Mouse (Mus musculus) retina, adult 2 months (tissue): ENCODE measurements around the gene Pdcd6ip.
"Not testable (repeated sequence)": the region's sequence is repeated elsewhere in the genome, so short reads cannot be mapped to it uniquely, and the experiment has no call there.

Experiments used
- DNase-seq: peaks from one replicate; pipeline ENCODE4 v3.0.0-alpha.2; 2012; ENCODE audit warnings: low read depth, low spot score

Gene Pdcd6ip

DNA sequence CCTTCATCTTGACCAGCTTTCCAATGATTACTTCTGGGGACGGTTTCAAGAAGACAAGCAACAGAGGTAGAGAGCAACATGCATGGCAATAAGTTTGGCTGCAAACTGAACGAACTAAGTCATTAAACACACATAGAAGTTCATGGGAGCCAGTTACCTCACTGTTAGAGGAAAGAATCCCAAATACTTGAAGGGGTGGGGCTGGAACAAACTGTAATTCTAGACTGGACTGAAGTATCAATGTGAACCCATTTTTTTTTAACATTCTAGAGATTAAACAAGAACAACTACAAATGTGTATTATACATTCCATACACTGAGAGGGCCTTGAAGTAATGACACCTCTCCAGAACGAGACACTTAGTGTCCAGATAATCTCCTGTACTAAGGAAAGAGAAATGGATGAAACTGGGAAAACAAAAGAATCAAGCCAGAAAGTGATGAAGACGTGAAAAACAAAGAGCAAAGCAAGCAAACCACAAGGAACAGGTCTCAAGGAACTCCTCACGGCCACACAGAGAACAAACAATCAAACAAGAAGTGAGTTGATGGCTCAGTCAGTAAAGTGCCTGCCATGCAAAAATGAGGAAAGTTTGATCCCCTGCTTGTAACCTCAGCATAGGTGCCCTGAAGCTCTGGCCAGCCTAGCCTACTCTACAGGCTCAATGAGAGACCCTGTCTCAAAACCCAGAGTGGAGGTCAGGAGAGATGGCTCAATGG is 6.5 kb downstream of the Pdcd6ip start:
- no peak for DNase-seq

DNA sequence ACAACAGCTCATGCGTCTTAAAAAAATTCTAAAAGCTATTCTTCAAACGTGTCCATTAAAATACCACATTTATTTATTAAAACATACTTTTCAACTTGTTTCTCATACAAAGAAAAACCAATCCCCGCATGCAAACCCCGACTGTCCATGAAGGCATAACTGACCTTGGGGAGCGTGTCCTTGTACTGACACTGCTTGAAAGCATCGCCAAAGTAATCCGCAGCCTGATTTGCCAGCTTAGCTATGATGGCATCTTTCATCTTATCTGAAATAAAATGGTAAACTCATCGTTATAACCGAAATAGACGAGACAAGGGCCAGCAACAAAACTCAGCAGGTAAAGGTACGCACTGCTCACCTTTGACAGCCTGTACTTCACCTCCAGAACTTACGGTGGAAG is 20.6 kb downstream of the Pdcd6ip start:
- no peak for DNase-seq

DNA sequence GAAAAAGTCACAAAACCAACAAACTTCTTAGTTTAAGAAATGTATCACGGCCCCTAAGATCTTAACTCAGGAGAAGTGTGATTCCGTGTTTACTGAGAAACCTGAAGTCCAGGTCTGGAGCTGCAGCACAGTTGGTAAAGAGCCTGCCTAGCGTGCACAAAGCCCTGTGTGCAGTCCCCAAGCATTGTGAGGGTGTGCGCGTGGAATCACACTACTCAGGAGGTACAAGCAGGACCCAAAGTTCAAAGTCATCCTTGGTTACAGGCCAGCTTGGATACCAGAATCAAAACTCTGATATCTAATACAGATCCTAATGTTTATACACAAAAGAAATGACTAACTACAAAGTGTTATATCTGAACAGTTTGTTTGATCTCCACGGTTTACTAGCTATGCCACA is 34.3 kb downstream of the Pdcd6ip start:
- no peak for DNase-seq

DNA sequence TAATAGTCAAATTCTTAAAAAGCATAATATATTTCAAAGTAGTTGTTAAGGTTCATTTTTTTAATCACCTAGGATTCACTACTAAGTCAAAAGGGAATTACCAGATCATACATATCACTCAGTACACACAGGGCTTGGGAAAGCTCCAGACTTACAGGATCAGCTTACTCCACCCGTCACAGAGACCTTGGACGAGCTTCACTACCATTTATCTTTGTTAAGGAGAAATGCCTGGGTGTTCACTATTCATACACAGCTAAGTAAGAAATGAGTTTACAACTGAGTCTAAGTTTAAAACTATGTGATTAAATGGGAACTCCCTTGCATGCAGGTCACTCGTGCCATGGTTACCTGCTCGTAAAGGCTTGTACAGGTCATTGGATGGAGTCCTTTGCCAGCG is 35.7 kb downstream of the Pdcd6ip start:
- DNase-seq, result no peak

DNA sequence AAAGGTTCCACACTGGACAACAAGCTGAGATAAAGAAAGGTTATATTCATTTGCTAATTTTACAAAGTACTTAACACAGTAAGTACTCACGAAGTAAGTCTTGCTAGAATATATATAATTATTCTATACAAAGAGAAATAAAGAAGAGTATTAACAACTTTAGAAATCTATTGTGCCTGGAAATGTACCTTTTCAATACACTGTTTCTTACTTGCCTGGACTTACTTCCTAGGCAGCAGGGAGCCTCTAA is 37.3 kb downstream of the Pdcd6ip start:
- no peak for DNase-seq

DNA sequence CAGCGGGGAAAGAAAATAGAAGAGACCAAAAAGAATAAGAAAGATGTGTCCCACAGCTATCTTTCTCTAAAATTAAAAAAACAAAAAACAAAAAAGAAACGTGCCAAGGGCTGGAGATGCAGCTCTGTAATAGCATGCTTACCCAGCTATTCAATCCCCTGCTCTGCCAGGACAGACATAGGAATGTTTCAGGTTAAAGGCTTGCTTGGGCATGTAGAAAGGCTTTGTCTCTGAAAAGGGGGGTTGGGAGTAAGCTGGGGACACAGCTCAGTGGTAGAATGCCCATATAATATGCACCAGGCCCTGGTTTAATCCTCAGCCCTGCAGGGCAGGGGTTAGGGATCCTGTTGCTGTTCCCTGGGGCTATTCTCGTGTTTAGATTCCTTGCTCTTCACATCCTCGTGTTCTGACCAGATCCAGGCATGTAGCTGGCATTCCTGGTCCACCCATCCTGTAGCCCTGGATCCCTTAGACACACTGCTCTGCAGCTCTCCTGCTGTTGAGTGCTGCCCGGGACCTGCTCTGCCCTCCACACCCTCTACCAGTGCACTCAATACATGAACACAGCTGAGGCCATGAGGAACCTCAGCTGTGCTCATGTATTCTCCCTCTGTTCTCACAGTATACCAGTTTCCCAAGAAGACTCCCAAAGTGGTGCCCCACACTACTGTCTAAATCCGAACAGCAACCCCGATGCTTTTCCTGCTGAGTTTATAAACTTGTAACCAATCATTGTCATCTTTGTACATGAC is 37.8 kb downstream of the Pdcd6ip start:
- no peak for DNase-seq

DNA sequence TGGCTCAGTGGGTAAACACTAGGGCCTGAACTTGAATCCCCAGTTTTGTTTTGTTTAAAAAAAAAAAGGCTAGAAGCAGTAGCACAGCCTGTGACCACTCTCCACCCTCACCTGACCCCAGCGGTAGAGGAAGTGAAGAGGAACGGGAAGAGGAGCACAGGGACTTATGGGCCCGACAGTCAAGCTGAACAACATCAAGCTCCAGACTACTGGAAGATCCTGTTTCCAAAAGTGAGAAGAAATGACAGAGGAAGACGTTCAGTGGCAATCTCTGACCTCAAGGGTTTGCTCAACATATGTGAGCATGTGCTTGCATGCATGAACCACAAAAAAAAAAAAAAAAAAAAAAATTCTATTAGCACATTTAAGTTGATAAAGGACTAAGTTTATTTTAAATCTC is 44.6 kb downstream of the Pdcd6ip start:
- no peak for DNase-seq

DNA sequence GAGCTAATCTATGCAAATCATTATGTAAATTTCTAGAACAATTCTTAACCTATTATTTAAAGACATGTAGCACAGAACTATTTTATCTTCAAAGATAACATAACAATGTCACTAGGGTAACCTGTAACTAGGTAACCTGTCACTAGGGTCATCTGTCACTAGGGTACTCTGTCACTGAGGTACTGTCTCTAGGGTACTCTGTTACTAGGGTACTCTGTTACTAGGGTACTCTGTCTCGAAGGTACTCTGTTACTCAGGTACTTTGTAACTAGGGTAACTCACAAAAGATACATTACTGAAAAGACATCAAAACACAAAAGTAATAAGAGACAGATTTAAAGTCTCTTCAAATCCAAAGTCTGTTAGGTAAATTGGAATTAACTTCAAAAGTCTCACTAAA is 50.2 kb downstream of the Pdcd6ip start:
- DNase-seq, result no peak

DNA sequence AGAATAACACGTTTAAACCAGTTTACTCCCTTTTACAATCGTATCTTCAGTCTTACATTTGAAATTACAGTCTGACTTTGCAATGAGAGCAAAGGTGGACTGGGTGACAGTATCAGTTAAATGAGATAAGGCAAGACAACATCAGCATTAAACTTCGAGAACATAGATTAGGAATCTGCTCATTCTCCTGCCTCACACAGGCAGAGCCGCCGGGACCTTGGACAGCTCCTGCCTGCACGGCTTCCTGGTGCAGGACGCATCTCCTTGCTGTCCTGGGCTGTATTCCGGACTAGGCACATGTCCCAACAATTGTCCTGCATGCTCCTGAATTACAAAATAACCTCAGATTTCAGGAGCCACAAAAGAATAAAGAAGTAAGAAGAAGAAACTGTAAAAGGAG is 54.5 kb downstream of the Pdcd6ip start:
- no peak for DNase-seq

DNA sequence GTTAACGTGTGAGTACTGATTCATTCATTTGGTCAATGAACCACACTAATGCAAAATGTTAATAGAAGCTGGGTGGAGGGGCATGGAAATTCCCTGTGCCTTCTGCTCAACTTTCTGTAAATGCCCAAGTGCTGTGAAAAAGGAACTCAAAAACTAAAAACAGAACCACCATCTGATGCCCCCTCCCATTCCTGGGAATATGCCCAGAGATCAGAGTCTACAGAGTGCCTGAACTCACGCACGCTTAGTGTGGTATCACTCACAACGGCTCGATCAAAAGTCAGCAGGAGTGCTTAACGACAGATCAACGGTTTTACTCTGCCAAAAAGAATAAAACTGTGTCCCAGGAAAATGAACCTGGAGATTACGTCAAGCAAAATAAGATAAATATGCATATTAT is 57.3 kb downstream of the Pdcd6ip start:
- DNase-seq, result no peak

DNA sequence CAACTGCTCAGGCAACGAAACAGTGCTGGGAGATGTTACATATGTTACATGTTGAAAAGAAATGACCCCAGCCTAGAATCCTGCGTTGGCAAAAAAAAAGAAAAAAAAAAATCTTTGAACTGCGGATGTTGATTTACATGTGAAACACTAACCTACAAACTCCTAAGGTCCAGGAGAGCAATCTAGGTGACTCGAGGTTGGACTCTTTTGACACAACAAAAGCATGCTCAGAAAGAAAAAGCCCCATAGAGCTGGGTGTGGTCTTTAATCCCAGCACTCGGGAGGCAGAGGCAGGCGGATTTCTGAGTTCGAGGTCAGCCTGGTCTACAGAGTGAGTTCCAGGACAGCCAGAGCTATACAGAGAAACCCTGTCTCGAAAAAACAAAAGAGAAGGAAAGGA is 58.8 kb downstream of the Pdcd6ip start:
- DNase-seq, result not testable (repeated sequence)

DNA sequence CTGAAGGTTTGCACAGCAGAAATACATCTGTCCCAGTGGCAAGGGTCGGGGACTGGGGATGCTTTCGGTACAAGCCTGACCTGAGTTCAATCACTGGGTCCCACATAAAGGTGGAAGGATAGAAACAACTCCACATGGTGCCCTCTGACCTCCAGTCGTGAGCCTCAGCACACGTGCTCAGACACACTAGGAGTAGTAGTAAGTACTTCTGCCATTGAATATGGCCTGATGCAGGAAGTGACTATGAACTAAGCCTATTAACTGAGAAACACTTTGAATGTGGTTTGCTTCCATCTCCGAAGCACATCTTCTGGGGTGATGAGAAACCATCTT is 62.3 kb downstream of the Pdcd6ip start:
- no peak for DNase-seq

DNA sequence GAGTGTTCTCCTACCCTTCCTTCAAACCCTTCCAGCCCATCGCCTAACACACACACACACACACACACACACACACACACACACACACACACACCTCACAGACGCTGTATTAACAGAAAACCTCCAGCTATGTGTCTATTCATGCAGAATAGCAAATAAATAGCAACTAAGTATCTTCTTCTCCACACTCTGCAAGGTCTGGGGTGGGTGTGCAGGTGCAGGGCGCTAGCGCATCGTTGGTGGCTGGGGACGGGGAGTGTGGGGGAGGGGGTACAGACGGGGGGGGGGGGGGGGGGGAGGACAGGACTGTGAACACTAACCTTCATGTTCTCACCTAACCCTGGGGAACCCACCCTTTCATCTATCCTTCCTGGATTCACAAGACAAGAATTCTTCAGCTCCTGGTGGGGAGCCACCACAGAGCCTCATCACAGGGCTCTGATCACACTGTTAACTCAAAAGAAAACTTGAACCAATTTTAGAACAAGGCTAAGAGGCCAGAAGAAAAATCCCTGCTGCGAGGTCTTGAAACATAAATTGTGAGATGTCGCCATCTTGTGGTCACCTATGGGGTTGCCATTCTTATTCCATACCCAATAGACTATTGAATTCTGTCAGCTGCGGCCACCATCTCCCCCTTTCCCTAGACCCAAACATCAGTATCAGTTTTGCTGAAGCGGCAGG is 62.8 kb downstream of the Pdcd6ip start:
- peak; percentile 36 for DNase-seq

DNA sequence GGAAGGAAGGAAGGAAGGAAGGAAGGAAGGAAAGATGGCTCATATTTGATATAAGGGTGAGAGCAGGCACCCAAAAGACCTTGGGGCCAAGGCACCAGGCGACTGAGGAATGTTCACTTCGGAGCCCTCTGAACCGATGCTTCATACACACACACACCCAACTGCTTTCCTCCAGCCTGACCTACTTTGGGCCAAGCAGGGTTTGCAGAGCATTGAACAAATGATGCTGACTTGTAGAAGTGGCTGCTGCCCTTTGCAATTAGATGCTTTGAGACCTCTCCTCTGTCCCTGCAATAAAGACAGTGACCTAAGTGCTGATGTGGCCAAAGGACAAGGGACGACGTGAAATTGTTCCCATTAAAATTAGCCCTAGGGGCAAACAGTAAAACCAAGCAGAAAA is 63.4 kb downstream of the Pdcd6ip start:
- DNase-seq, result no peak

DNA sequence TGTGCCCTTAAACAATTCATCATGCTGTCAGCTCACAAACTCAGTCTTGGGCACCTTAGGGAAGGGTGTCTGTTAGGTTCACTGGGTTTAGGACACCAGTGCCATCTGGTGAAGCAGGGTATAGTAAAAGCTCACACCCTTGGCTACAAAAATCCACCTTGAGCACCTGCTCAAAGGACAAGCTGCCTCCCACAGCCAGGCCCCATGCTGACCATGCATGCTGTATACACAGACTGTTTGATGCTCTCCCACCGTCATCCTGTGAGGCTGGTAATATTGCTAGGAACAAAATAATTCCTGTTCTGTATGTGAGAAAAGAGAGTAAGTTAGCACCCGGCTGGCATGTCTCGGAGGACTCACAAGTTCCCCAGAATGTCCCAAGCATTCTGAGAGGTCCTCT is 64.0 kb downstream of the Pdcd6ip start:
- no peak for DNase-seq

DNA sequence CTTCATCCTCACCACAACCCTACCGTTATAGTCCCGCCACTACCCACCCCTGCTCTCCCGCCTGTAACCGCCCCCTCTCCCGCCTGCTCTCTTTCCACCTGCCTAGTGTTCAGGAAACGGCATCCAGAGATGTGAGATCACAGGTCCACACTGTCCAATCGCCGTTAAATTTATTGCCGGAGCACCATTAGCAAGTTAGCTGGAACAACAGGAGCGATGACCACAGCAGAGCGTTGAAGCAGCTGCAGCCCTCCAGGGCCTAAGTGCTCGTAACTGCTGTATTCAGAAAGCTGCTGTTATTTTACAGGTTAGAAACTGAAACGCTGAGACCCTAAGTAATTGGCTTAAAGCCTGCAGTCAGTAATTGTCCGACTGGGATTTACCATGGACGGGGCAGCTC is 64.4 kb downstream of the Pdcd6ip start:
- DNase-seq, result no peak

DNA sequence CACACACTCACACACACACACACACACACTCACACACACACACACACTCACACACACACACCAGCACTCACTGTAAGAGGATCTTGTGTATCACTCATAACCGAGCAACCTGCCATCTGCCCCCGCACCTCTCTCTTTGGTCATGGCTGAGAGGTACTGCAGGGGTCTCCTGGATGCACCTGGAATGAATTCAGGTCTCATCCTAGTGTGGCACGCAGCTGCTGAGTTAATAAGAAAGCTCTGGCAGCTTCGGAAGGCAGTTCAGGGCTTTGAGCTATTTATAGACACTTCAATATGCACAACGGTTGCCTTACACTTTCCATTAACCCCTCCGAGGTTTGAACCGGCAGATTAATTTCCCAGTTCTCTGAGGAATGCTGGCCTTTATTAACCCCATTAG is 73.1 kb downstream of the Pdcd6ip start:
- DNase-seq, result no peak

DNA sequence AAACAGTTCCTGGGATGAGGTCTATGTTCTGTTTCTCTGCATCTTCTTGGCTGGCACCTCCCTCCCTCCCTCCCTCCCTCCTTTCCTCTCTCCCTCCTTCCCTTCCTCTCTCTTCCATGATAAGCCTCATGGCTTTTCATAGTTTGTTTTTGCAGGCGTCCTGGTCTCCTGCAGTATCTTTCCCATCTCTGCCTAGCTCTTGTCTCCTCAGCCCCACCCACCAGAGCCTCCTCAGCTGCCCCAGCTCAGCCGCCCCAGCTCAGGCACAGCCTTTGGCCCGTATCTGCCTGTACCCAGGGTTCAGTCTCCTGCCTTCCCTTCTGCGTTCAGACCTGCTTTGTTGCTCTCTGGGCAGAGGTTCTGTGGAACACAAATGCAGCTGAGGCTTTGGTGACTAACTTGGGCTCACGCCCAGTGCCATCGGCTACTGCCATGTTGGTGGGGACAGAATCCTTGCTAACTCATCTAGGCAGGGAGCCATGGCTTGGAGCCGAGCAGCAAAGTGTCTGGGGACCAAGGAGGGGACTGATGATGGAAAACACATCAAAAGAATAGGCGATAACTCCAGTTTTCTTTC is 74.8 kb downstream of the Pdcd6ip start:
- no peak for DNase-seq

DNA sequence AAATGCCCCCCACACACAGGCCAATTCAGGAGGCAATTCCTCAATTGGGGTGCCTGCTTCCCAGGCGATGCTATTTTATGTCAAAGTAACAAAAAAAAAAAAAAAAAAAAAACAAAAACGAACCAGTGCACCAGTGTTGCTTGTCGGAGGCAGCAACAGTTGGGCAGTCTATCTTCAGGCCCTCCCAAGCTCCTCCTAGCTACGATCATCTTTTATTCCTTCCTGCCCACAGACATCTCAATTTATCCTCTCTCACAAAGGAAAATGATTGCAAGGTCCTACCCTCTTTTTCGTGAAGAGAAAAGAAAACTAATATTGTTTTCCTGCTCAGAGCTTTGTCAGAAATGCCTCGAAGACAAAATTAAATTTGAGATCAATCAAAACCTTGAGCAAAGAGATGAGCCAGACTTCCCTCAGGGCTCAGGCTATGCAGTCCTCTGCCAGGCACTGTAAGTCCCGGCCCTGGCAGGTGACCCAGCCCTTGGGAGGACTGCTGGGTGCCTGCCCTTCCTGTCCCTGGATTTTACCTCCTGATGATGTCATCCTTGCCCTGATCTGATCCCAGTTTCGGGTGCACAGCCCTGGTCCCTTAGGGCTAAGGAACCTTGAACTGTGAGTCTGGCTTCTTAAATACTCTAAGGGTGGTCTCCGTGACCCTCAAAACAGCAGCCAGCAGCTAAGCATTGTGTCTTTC is 75.6 kb downstream of the Pdcd6ip start:
- DNase-seq, result no peak

DNA sequence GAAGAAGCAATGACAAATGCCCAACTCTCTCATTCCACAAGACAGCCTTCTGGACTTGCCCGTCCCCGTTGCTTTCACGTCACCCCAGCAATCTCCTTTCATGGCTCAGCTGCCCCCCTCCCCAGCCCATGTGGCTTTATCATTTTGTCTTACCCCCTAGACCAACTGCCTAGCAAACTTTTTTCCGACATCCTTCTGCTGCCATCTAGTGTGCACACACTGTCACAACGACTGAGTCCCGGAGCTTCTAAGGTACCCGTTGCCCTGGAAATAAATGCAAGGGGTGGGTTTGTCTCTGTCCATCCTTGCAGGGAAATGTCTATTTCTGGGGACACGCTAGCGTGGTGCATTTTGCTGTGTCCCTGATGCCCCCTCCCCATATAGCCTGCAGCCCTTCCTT is 78.4 kb downstream of the Pdcd6ip start:
- DNase-seq, result peak; percentile 18

DNA sequence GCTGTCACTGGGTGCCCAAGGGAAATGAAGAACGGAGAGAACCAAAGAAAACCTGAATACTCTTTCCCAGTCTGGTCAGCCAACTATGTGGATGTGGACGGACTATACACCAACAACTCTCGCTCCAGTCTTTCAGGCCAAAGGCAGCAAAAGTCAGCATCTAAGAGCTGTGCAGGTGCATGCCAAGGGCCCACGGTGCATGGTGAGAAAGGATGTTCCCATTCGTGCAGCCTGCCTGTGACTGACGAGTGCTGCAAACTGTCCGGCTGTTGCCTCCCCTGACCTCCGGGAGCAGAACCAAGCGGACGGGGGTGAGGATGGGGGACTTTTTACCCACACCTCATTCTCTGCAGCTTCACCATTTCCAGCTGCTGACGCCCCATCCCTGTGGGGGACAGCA is 78.9 kb downstream of the Pdcd6ip start:
- no peak for DNase-seq

DNA sequence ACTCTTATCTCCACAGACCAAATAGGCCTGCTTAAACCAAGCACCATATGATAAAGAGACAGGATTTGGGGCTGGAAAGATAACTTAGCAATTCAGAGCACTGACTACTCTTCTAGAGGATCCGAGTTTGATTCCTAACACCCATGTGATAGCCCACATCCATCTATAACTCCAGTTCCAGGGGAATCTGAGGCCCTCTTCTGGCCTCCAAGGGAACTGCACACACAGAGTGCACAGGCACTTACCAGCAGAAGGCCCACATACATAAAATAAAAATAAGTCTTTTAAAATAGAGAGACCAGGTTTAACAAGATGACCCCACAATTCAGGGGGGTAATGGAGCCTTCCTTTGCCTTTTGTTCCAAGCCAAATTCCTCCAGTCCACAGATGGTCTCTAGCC is 79.3 kb downstream of the Pdcd6ip start:
- no peak for DNase-seq
